Mouse (Mus musculus) mouse embryonic stem cell (cell line): ENCODE results near the gene Cfdp1.

Experiments
- in situ Hi-C, 2 experiments: fragments of 300-500 bp; cut with MboI; formaldehyde crosslinking; loops; 1 replicate in 1 of 2; 3 replicates in 1 of 2; pipeline ENCODE4 v1.14.3; 2019 to 2020; ENCODE audit warnings: low sequenced_read_pairs in 2 of 2, low pct_unique_long_range_greater_than_20kb in 1 of 2, mixed read lengths in 1 of 2; ENCODE audit not compliant: unreplicated experiment in 1 of 2

Gene Cfdp1

DNA sequence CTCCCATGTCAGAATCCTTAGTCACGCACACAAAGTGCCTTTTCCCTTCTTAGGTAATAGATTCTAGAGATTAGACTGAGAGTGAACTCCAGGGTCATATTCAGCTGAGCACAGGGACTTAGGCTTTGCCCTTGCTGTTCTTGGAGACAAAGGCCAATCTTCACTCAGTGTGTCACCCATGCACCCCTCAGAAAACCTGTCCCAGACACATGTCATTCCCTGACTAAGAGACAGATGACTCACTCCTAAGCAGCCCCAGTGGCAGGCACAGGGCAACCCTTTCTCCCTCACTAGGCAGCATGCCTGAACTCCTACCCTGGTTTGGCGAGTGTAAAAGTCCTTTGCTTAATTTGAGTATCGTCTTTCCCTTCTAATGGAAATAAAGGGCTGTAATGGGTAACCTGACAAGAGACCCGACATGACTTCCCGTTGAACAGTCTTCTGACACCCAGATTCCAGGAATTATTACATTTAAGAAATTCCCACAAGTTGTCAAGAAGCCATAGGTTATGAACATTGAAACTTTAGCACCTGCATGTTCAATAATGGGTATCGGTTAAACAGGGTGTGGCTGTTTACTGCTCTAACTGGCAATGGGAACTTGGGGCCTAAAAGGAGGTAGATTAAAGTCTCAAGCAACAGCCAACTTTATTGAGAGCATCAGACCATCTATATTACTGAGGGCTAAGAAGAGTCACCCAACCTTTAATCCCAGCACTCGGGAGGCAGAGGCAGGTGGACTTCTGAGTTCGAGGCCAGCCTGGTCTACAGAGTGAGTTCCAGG lies 106.0 kb downstream of the Cfdp1 start:
- in situ Hi-C loops = no loop called here

DNA sequence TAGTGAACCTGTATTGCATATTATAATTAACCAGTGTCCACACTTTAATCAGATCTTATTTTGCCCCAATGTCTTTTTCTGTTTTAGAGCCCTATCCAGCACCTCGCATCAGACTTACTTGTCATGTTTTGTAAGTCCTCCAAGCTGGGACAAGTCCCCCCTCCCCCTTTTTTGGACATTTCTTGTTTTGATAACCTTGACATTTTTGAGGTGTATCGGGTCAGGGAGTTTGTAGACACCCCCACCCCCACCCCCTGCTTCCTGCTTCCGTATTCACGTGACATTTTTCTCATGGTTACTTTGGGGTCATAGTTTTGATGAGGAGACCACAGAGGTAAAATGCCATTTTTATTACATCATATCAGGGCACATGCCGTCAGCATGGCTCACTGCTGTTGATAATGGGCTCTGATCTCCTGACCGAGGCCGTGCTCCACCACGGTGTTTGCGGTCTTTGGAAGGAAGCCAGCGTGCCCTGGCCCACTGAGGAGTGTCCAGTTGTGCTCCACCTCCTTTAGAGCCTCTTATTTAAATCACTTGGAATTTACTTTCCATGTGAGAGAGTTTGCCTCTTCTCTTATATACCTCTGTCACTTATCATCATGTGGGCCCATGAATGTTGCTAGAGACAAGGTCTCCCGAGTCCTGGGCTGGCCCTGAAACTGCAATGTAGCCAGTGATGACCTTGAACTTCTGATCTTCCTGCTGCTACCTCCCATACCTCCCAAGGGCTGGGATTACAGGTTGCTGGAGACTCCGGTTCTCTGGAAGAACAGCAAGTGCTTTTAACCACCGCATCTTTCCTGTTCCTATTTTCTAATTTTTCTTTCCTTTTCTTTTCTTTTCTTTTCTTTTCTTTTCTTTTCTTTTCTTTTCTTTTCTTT lies 107.3 kb downstream of the Cfdp1 start:
- in situ Hi-C loops = no loop called here

DNA sequence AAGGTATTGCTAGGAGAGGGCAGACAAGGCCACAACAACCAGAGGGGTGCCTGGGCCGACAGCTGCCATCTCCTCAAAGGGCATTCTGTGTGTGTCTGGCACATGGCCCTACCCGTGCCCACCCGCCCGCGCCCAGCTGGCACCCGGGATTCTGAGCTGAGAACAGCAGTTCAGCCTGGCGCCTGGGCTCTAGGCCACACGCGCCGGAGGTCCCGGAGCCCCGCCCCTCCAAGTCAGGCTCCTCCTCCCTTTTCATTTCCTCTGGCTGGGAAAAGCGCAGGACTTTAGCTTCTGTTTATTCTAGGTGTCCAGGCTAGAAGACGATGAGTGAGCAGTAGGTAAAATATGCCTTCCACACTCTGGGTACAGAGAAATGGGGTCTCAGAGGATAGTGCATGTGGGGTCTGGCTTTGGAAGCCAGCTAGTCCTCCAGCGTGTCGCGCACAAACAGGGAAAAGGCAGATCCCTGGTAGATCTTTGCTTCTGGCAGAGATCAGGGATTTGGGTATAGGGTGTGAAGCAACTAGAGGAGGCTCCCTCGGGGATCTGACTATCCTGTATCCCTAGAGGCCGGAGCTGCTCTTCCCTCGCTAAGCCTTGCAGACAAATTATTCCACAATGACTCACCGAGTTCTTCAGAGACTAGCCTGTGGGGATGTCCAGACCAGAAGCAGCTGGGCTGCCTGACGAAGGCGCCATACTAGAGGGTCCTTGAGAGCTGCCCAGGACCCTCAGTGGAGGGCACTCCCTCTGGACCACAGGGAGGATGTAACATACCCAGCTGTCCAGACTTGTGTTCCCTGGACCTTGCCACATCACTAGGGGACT lies 108.3 kb downstream of the Cfdp1 start:
- in situ Hi-C loops = no loop called here

DNA sequence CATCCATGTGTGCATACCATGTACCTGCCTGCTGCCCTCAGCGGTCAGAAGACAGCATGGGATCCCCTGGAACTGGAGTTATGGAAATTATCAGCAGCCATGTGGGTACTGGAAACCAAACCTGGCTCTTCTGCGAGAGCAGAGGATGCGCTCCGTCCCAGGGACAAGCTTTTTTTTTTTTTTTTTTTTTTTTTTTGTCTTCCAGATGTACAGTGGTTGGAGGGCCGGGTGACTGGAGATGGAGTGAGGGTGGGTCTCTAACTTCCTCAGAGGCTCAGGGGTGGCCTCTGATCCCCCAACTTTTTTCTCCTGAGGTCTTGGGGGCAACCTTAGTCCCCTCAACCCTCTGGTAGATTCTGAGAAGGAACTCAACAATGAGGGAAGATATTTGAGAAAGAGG lies 109.0 kb downstream of the Cfdp1 start:
- in situ Hi-C loops = no loop called here

DNA sequence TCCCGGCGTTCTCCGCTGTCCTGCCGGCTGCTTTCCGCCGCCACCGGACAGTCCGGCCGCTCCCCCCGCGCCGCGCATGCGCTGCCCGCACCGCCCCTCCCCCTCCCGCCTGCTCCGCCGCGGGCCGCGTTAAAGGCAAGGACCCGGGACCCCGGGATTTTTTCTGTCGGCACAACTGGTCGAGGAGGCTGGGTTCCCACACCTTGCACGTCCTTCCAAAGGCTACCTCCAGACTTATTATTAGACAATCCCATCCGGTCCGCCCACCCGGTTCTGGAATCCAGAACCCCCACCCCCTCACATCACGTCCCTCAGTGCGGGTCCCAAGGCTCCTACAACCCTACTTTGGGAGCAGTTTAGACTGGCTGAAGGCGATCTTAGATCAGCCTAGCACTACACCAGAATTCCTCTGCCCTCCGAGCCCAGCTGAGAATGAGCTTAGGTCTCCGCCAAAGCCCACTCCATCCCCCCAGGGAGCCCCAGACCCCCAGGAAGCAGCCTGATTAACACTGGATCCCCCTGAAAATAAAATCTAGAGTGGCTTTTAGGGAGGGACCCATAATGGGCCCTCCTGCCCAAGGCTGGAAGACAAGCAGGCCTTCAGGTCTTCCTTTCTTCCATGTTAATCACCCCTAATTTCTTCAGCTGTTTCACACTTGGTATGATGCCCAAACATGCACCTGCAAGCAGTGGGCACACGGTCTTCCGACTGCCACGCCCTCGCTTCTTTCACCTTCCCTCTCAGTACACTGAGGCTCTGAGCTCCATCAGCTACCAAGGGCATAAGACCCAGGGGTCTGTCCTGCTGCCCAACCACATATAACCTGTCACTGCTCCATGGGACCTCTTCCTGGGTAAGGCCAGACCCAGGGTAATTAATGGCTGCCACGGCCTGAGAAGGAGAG lies 110.0 kb downstream of the Cfdp1 start, which contains the start of gene Bcar1:
Bcar1 (minus strand) TSS at position 18 of the 905 bp plus-strand sequence.
- in situ Hi-C loops = no loop called here

DNA sequence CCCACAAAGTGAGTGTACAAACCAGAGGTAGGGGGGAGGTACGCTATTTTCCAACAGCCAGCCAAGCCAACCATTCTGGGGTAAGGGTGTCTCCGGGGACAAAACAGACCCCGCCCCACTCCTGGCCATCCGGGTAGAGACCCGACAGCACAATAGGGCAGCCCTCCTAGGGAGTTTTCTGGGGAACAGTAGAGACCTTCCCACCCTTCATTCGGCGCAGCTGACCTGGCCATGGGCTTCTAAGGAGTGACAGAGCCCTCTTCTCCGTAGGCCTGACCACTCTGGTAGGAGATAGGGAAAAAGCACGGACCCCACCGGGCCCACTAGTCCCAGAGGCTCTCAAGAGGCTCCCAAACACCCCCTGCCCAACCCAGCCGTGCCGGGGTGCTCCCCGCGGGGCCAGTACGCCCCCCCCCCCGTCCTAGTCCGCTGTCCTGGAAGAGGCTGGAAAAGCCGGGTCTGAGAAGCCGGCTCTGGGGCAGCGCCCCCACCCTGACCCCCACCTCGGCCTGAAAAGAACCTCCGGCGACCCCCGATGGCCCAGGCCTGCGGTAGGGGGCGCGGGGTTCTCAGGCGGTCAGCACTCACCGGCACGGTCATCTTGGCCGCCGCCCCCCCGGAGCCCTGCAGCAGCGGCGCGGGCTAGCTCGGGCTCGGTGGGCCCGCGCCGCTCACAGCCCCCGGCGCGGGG lies 110.8 kb downstream of the Cfdp1 start:
- in situ Hi-C loops = no loop called here

DNA sequence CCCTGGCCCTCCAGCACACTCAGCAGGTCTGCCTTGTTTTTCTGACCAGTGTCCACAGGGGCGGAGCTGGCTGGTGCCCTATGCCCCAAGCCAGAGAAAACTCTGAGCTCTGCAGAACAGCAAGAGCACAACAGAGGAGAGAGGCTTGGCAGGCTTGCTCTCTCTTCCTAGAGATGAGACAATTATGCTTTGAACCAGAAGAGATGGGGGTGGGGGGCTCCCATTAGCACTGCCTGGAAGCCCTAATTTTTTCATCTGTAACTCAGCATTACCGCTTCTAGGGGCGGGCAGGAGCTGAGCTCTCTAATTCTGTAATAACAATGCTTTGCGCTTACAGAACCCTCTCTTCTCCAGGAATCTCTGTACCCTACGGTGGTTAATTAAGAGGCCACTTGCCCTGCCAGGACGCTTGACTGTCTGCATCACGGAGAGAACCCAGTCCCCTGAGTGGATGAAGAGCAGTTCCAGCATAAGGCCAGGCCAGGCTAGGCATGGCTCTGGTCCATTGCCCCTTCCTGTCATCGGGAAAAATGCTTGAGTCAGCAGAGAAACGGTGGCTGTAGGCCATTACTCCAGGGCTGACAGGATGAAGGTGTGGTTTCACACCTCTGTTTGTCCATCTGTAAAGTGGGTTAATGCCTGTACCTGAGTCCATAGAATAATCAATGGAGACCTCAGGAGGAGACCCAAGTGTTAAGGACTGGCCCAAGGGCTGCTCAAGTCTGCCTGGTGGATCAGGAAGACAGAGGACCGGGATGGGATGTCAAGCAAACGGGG lies 111.6 kb downstream of the Cfdp1 start:
- in situ Hi-C loops = no loop called here

DNA sequence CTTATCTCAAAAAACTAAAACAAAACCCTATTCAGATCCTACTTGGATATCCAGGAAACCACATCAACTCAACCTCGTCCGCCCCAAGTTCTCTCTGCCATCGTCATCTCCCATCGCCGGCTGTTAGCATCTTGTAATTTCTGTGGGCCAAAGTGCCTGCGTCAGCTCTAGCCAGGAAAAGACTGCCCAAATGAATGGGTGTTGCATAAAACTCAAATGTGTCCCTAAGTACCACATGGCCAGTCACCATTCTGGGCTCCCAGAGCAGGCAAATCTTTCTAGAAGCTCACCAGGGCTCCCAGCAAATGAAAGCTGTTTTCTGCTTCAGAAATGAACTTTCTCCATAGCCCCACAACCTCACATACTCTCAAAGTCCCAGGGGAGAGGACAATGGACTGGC lies 112.5 kb downstream of the Cfdp1 start:
- in situ Hi-C loops = no loop called here

DNA sequence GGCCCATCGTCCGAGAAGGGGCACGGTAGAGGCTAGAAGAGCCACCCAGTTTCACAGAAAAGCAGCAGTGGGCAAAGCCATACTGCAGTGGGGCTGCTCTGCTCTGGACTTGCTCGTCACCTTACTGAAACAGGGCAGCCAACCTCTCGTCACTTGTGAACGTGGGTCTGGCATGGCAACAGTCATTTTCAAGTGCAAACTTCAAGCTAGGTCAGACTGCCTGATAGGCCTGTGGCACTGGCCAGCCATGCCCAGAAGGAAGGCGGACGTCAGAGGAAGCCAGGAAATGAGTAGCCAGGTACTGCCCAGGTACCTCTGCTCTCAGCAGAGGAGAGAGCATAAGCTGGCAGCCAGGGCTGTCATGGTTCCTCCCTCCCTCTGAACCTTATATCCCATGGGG lies 113.1 kb downstream of the Cfdp1 start:
- in situ Hi-C loops = no loop called here

DNA sequence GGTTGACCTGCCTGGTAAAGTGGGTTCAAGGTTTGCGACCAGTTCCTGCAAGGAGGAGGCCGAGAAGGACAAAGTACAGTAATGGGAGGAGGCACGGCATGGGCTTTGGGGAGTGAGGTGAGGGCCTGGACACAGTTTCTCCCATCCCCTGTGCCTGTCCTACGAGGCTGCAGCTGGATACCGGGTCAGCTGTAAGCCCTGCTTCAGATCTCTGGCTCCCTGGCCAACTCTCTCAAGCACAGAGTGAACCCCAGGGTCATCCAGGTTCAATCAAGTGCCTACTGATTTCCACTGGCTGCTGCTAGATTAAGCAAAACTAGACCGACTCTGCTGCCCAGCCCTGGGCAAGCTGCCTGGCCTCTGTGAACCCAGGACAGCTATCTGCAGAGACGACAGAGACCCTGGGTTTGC lies 113.8 kb downstream of the Cfdp1 start:
- in situ Hi-C loops = no loop called here

DNA sequence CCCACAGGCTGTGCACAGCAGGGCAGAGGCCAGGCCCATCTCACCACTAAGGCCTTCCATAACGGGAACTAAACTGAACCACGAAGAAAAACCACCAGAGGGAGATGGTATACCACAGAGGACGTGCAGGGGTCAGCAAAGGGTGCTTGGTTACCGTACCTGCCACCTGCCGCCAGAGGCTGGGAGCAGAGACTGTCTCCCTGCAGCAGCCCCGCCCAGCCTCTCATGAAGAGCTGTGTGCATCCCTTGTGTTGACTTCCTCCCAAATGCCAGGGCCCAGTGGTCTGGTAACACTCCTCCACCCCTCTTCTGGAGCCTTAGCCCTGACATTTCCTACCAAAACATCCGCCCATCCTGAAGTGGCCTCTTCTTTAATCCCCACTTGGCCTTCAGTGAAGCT lies 114.5 kb downstream of the Cfdp1 start:
- in situ Hi-C loops = no loop called here

DNA sequence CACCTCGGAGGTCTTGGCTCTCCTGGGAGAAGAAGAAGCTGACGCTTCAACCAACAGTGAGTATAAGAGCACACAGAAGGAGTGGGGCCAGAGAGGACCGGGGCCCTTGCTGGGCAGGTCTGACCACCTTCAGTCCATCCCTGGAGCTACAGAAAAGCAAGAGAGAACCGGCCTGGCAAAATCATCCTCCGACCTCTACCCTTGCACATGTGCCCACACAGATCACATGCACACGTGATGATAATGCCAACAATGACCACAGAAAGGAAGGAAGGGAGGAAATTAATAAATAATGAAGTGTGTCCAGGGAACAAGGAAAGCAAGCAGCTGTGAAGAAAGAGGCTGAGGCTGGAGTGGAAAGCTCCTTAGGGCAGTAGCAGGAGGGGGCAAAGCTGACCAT lies 115.2 kb downstream of the Cfdp1 start:
- in situ Hi-C loops = no loop called here

DNA sequence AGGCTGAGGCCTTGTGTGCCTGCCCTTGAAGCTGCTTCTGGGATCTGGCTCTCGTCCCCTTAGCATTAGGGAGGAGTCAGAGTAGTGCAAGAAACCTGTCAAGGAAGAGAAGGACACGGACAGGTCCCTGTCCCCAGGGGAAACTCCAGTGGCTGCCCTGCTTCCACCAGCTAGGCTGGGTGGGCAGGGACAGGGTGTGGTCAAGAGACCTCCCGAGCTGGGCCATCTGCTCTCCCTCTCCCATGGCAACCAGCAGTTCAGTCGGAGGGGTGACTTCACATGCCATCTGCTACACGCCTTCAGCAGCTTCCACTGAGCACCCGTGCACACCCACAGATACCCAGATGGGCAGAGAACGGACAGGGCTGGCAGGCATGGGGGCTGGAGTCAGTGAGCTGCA lies 117.8 kb downstream of the Cfdp1 start:
- in situ Hi-C loops = no loop called here

DNA sequence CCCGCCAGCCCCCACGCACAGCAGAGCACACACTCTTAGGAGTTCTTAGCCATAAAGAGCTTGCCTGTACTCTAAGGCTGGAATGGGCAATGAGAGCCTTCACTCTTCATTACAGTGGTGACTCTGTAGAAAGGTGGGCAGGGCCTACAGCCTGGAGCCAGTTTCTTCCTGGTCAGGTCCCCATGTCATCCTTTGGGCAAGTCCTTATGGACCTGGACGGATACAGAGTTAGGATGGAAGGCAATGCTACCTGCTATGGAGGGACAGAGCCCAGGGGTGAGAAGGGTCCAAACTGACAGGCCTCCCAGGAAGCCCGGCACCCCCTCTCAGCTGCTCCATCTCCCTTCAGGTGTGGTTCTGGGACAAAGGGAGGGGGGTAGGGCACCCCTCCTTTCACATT lies 118.3 kb downstream of the Cfdp1 start:
- in situ Hi-C loops = no loop called here

DNA sequence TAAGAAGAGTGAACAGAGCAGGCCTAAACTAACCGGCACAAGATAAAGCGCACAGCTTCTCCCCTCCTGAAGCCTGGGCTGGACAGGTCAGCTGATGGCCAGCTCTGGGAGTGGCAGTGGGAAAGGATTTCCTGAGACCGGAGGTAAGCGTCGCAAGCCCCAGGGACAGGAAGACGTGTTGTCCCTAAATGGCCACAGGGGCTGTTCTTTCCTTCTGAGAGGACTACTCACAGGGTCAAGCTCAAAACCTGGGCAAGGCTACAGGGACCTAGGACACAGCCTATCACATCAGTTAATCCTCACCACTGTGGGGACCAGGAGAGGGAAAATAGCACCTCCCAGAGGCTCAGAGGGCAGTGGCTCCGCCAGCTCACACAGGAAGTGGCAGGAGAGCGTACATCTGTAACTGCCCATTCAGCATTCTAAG lies 118.7 kb downstream of the Cfdp1 start:
- in situ Hi-C loops = no loop called here

DNA sequence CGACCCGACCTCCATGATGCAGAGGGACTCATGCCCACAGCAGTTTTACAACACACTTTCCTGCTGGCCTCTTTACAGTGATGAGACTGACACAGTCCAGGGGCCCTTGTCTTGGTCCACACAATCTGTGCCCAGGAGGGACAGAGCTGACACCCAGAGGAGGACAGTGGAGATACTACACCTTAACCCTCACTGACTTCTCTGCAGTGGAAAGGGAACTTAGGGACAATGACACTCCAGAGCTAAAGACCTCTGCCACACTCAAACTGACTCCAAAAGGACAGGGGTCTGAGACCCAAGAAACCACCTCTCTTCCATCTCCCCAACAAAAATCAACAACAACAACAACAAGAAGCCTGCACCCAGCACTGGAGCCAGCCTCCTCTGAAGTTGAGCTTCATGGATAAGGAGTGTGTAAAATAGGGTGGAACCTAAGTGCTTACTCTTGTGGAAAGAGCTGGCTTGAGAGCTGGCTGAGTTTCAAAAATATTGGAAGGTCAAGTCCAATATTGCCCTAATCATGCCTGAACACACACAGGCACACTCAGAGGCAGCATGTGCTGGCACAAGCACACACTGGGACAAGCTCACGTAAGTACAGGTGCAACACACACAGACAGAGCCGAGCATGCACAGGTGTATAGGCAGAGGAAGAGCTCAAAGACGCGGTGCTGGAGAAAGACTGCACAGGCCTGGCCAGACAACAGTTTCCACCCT lies 119.7 kb downstream of the Cfdp1 start:
- in situ Hi-C loops = no loop called here
